Mouse (Mus musculus): ENCODE measurements at regions not wholly inside any gene's neighbourhood (a gene's known extent, or its start where the extent isn't known, plus 50 kb on each side); places are given as distances from the start of the nearest gene placed in this dataset.

DNA sequence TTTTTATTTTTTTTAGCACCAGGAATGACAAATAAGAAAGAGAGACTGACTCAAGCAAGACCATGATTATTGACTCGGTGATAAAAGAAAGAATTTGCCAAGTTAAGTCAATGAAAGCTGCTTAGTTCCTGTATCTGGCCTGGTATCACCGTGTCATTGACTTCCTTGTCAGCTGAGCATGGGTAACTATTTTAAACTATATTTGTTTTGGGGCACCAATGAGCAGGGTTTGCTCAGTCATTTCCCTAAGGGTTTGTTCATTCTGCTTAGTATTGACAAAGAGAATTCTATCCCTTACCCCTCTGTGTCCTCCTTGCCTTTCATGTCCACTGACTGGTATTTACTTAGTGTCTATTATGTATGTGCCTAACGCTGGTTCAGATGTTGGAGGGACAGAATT is 189.2 kb upstream of the Fermt1 start:
- Histone ChIP-seq H3K4me3 (ENCODE audit: insufficient read depth, poor library complexity, severe bottlenecking) (no peak overlapping the region), H3K36me3 (ENCODE audit: control insufficient read depth, insufficient read depth) (no peaks in the 10 kb centered on the region), H3K27me3 (ENCODE audit: control insufficient read depth, insufficient read depth, insufficient read length) (no peaks in the 10 kb centered on the region), H3K79me3 (ENCODE audit: low read depth) (no peaks in the 10 kb centered on the region), H3K79me2 (ENCODE audit: control insufficient read depth, insufficient read depth) (no peaks in the 10 kb centered on the region), H3ac (ENCODE audit: control insufficient read depth, insufficient read length, low read depth) (no peak overlapping the region)
- TF ChIP-seq MYOG (IDR thresholded peaks at IDR 0.05; ENCODE audit: control insufficient read depth, extremely low read depth, insufficient read length): no peak

DNA sequence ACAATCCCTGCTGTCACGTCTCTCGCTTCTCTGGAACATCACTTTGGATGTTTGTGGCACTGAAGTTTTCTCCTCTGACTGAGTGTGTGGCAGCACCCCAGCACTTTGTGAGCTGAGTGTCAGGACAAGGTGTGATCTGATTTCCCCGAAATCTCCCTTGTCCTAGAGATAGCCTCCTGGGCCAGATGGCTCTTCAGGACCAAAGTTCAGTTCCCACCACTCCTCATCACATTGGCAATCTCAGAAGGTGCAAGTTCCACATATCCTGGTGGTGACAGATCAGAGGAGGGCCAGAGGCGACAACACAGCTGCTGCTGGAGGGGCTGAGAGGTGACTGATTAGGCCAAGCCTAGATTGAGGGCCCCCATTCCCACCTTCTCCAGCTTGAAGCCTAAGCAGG is 193.2 kb upstream of the Fermt1 start:
- Histone ChIP-seq H3K4me3 (ENCODE audit: insufficient read depth, poor library complexity, severe bottlenecking) (no peak overlapping the region), H3K36me3 (ENCODE audit: control insufficient read depth, insufficient read depth) (no peaks in the 10 kb centered on the region), H3ac (ENCODE audit: control insufficient read depth, insufficient read length, low read depth) (no peak overlapping the region), H3K79me2 (ENCODE audit: control insufficient read depth, insufficient read depth) (no peaks in the 10 kb centered on the region), H3K27me3 (ENCODE audit: control insufficient read depth, insufficient read depth, insufficient read length) (no peaks in the 10 kb centered on the region), H3K79me3 (ENCODE audit: low read depth) (no peaks in the 10 kb centered on the region)
- no peak for TF ChIP-seq MAX (IDR thresholded peaks at IDR 0.05)
- TF ChIP-seq MYOD1 (IDR thresholded peaks at IDR 0.05; ENCODE audit: control insufficient read depth, insufficient read length, low read depth): no peak
- no peak for TF ChIP-seq CEBPB (IDR thresholded peaks at IDR 0.05; ENCODE audit: low read depth)
- TF ChIP-seq USF1 (IDR thresholded peaks at IDR 0.05; ENCODE audit: low read depth): no peak
- no peak for TF ChIP-seq FOSL1 (IDR thresholded peaks at IDR 0.05; ENCODE audit: insufficient read depth, low read length, poor library complexity, severe bottlenecking)
- TF ChIP-seq CTCF (IDR thresholded peaks at IDR 0.05; ENCODE audit: control insufficient read depth, insufficient read depth, insufficient read length): no peak
- no peak for TF ChIP-seq MYOG (IDR thresholded peaks at IDR 0.05; ENCODE audit: control insufficient read depth, extremely low read depth, insufficient read length)

DNA sequence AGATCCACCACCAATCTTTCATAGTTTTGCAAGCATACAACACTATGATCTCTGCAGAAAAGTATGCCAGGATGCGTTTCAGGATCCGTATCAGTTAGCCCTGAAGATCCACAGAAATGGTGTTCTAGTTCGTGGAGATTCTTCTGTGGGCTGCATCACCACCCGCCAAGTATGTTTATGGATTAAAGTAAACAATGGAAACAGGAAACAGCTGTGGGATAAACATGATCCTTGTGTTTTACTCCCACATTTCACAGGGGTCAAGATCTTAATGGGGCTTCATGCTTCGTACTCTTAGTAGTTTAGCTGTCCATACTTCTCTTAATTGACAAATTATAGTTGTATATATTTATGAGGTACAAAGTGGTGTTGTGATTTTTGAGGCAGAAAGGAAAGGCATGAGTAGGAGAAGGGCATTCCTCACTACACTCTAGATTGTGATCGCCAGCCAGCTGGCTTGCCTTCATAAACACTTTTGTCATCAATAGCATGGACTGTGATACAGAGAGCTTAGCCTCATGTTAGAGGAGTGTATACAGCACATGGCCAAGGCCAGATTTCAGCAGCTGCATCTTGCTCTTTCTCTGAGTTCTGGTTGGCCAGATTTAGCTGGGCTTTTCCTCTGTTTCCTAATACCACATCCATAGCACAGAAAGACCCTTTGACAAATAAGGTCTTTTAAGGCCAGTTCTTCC is 195.8 kb upstream of the Fermt1 start:
- Histone ChIP-seq H3K79me2 (ENCODE audit: control insufficient read depth, insufficient read depth) (no peaks in the 10 kb centered on the region), H3K79me3 (ENCODE audit: low read depth) (no peaks in the 10 kb centered on the region), H3ac (ENCODE audit: control insufficient read depth, insufficient read length, low read depth) (no peak overlapping the region), H3K4me3 (ENCODE audit: insufficient read depth, poor library complexity, severe bottlenecking) (no peak overlapping the region), H3K27me3 (ENCODE audit: control insufficient read depth, insufficient read depth, insufficient read length) (no peaks in the 10 kb centered on the region), H3K36me3 (ENCODE audit: control insufficient read depth, insufficient read depth) (no peaks in the 10 kb centered on the region)
- TF ChIP-seq MYOG (IDR thresholded peaks at IDR 0.05; ENCODE audit: control insufficient read depth, extremely low read depth, insufficient read length): no peak
- TF ChIP-seq FOSL1 (IDR thresholded peaks at IDR 0.05; ENCODE audit: insufficient read depth, low read length, poor library complexity, severe bottlenecking): no peak
- TF ChIP-seq MYOD1 (IDR thresholded peaks at IDR 0.05; ENCODE audit: control insufficient read depth, insufficient read length, low read depth): no peak
- no peak for TF ChIP-seq USF1 (IDR thresholded peaks at IDR 0.05; ENCODE audit: low read depth)
- TF ChIP-seq CTCF (IDR thresholded peaks at IDR 0.05; ENCODE audit: control insufficient read depth, insufficient read depth, insufficient read length): no peak
- TF ChIP-seq CEBPB (IDR thresholded peaks at IDR 0.05; ENCODE audit: low read depth): no peak
- TF ChIP-seq MAX (IDR thresholded peaks at IDR 0.05): no peak

DNA sequence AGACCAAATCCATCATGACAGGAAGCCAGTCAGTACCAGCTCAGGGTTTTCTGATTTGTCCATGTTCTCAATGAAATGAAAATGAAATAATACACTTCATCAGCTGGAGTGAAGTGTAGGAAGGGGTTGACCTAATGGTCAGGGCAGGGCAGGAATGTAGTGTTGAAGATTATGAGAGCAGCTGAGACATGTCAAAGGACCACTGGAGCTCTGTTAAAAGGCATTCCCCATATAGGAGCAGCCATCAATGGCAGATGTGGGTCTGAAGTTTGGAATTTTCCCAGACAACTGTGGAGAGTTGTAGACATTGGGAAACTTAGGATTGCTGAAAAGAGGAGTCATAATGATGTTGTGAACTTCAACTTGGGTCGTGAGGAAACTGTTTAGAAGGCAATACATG is 206.8 kb upstream of the Fermt1 start:
- no peak for TF ChIP-seq MYOG (IDR thresholded peaks at IDR 0.05; ENCODE audit: control insufficient read depth, extremely low read depth, insufficient read length)
- no peak for TF ChIP-seq FOSL1 (IDR thresholded peaks at IDR 0.05; ENCODE audit: insufficient read depth, low read length, poor library complexity, severe bottlenecking)
- H3ac ChIP-seq (ENCODE audit: control insufficient read depth, insufficient read length, low read depth): no peak overlapping the region
- H3K4me3 ChIP-seq (ENCODE audit: insufficient read depth, poor library complexity, severe bottlenecking): no peak overlapping the region
- no peaks in the 10 kb centered on the region for H3K36me3 ChIP-seq (ENCODE audit: control insufficient read depth, insufficient read depth)
- H3K79me3 ChIP-seq (ENCODE audit: low read depth): no peaks in the 10 kb centered on the region
- no peaks in the 10 kb centered on the region for H3K79me2 ChIP-seq (ENCODE audit: control insufficient read depth, insufficient read depth)
- no peaks in the 10 kb centered on the region for H3K27me3 ChIP-seq (ENCODE audit: control insufficient read depth, insufficient read depth, insufficient read length)

DNA sequence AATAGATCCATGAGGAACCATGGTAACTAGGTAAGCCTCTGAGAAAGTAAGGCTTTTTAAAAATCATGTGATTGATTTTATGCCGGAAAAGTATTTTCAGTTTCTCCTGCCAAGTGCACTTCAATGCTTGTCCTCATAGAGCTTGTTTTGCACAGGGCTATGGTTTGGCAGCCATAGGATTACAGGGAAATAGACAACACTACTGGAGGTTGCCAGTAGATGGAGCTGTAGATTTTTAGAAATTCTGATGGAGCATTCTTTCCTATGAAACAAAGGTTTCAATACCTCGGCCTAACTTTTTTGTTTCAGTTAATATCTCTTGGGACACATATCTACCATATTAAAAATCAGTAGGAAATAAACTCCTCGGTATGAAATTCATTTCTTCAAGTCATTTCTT is 210.8 kb upstream of the Fermt1 start:
- Histone ChIP-seq H3K36me3 (ENCODE audit: control insufficient read depth, insufficient read depth) (no peaks in the 10 kb centered on the region), H3ac (ENCODE audit: control insufficient read depth, insufficient read length, low read depth) (no peak overlapping the region), H3K4me3 (ENCODE audit: insufficient read depth, poor library complexity, severe bottlenecking) (no peak overlapping the region), H3K79me3 (ENCODE audit: low read depth) (no peaks in the 10 kb centered on the region), H3K79me2 (ENCODE audit: control insufficient read depth, insufficient read depth) (no peaks in the 10 kb centered on the region), H3K27me3 (ENCODE audit: control insufficient read depth, insufficient read depth, insufficient read length) (no peaks in the 10 kb centered on the region)
- TF ChIP-seq CTCF (IDR thresholded peaks at IDR 0.05; ENCODE audit: control insufficient read depth, insufficient read depth, insufficient read length): no peak
- no peak for TF ChIP-seq MYOG (IDR thresholded peaks at IDR 0.05; ENCODE audit: control insufficient read depth, extremely low read depth, insufficient read length)
- no peak for TF ChIP-seq USF1 (IDR thresholded peaks at IDR 0.05; ENCODE audit: low read depth)
- no peak for TF ChIP-seq MAX (IDR thresholded peaks at IDR 0.05)
- TF ChIP-seq CEBPB (IDR thresholded peaks at IDR 0.05; ENCODE audit: low read depth): no peak
- TF ChIP-seq MYOD1 (IDR thresholded peaks at IDR 0.05; ENCODE audit: control insufficient read depth, insufficient read length, low read depth): no peak
- TF ChIP-seq FOSL1 (IDR thresholded peaks at IDR 0.05; ENCODE audit: insufficient read depth, low read length, poor library complexity, severe bottlenecking): no peak

DNA sequence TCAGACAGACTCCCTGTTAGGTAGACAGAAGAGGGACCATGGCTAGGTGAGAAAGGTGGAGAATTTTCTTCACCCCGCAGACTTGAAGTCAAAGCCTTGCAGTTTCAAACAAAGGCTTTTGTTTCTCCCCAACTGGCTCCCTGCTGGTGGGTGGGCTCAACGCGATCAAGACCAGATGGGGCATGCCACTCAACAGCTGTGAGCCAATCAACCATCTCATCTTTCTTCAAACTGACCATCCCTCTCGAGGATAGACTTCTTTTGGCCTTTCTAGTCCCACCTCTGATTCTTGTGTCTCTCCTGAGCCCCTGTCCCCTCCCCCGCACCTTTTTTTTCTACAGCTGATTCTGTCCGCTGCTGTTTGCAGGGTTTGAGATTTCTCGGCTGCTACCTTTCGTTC is 212.5 kb upstream of the Fermt1 start:
- no peak overlapping the region for H3ac ChIP-seq (ENCODE audit: control insufficient read depth, insufficient read length, low read depth)
- H3K79me2 ChIP-seq (ENCODE audit: control insufficient read depth, insufficient read depth): no peaks in the 10 kb centered on the region
- H3K36me3 ChIP-seq (ENCODE audit: control insufficient read depth, insufficient read depth): no peaks in the 10 kb centered on the region
- TF ChIP-seq MAX (IDR thresholded peaks at IDR 0.05) (no peak), CTCF (IDR thresholded peaks at IDR 0.05; ENCODE audit: control insufficient read depth, insufficient read depth, insufficient read length) (no peak), MYOD1 (IDR thresholded peaks at IDR 0.05; ENCODE audit: control insufficient read depth, insufficient read length, low read depth) (no peak), CEBPB (IDR thresholded peaks at IDR 0.05; ENCODE audit: low read depth) (no peak), FOSL1 (IDR thresholded peaks at IDR 0.05; ENCODE audit: insufficient read depth, low read length, poor library complexity, severe bottlenecking) (no peak), MYOG (IDR thresholded peaks at IDR 0.05; ENCODE audit: control insufficient read depth, extremely low read depth, insufficient read length) (no peak), USF1 (IDR thresholded peaks at IDR 0.05; ENCODE audit: low read depth) (no peak)
- no peak overlapping the region for H3K4me3 ChIP-seq (ENCODE audit: insufficient read depth, poor library complexity, severe bottlenecking)
- H3K27me3 ChIP-seq (ENCODE audit: control insufficient read depth, insufficient read depth, insufficient read length): no peaks in the 10 kb centered on the region
- no peaks in the 10 kb centered on the region for H3K79me3 ChIP-seq (ENCODE audit: low read depth)
